Mouse (Mus musculus) limb, embryonic 13.5 days (tissue): Measurements from ENCODE around the gene Dtx3. TPM values are rescaled to one million over a fixed set of nuclear protein-coding genes. Genes with fewer than 3 reads are reported as not detected.
A peak's percentile ranks its signal among the peaks of the same experiment; 100 is the strongest.

ENCODE experiments used
- ATAC-seq: fragments of 200-750 bp; cut with Nextera tagmentation; 2 replicates; pipeline ENCODE4 v1.8.0; 2017; ENCODE audit warnings: low read depth, moderate number of reproducible peaks, moderate TSS enrichment; ENCODE audit not compliant: low FRiP score
- H3K27ac ChIP-seq: fragments of 300-500 bp; sonication (generic); 2 replicates; pipeline ENCODE4 v1.5.1; 2015; ENCODE audit warnings: inconsistent platforms, mild to moderate bottlenecking, moderate library complexity
- H3K27me3 ChIP-seq: fragments of 300-500 bp; sonication (generic); 2 replicates; pipeline ENCODE4 v1.6.1; 2015; ENCODE audit warnings: mild to moderate bottlenecking, inconsistent platforms
- H3K36me3 ChIP-seq: fragments of 300-500 bp; sonication (generic); 2 replicates; pipeline ENCODE4 v1.6.1; 2015; ENCODE audit warnings: inconsistent platforms, mild to moderate bottlenecking, moderate library complexity
- H3K4me1 ChIP-seq: fragments of 300-500 bp; sonication (generic); 2 replicates; pipeline ENCODE4 v1.6.1; 2015; ENCODE audit warnings: inconsistent platforms
- H3K4me2 ChIP-seq: fragments of 300-500 bp; sonication (generic); replicated peaks from 2 replicates; pipeline ENCODE4 v1.6.1; 2015; ENCODE audit warnings: inconsistent platforms, mild to moderate bottlenecking, moderate library complexity
- H3K4me3 ChIP-seq: fragments of 300-500 bp; sonication (generic); 2 replicates; pipeline ENCODE4 v1.5.1; 2015; ENCODE audit warnings: moderate library complexity, mild to moderate bottlenecking, inconsistent platforms
- H3K9ac ChIP-seq: fragments of 300-500 bp; sonication (generic); 2 replicates; pipeline ENCODE4 v1.6.1; 2015; ENCODE audit warnings: mild to moderate bottlenecking, inconsistent platforms
- H3K9me3 ChIP-seq: fragments of 300-500 bp; sonication (generic); 2 replicates; pipeline ENCODE4 v1.6.1; 2016; ENCODE audit warnings: inconsistent platforms
- WGBS: fragments of 180-500 bp; shearing (Covaris S2); methylation state at CpG from one replicate; pipeline ENCODE4 v1.1.7; 2015; 5-methylcytosine and 5-hydroxymethylcytosine counted together
- polyA plus RNA-seq: library from polyadenylated mRNA; unstranded; fragments of >200 nt; fragmentation: Nextera tagmentation; extraction: Ambion mirVana; gene quantifications from 2 replicates; pipeline ENCODE4 v1.2.1, GENCODE M21; 2015

Gene Dtx3
- polyA plus RNA-seq, 1 experiment from 2014 or later: 173 TPM

DNA sequence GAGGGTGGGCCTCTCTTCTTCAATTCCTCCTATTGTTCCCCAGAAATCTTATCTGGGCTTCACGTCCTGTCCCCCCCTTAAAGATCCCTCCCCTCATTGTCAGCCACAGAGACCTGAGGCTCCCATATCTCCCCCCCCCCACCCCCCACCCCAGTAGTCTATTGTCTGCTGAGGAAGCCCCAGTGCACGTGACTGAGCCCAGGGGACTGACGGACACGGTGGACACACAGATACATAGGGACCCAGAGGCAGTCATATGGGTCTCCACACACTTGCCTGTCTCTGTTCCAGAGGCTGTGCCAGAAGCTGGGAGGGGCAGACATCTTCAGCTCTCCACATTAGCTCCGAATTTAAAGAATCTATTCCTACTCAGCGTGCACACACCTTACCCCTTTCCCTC is 14.0 kb downstream of the Dtx3 start:
- ATAC-seq: no peak
- H3K4me1 ChIP-seq: peaks cover 37% of the 10 kb centered on the region

DNA sequence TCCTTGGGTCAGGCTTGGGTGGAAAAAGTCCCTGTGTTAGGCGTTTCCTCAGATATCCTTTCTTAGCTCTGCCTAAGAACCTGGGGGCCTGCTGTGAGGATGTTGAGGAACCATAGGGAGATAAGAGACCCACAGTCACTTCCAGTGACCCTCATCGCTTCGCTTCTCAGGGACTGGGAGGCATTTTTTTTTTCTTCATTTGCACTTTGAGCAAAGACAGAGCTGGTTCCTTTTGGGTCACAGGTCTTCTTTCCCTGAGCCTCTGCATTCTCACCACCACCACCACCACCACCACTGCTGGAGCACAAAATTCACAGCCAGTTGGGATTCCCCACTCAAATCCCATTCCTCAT is 14.9 kb downstream of the Dtx3 start:
- H3K27me3 ChIP-seq: peaks cover 77% of the 10 kb centered on the region
- WGBS: 26% methylated on average over 3 of the region's 3 CpGs
- H3K36me3 ChIP-seq: peaks cover 41% of the 10 kb centered on the region
- H3K27ac ChIP-seq: no peak overlapping the region
- H3K9ac ChIP-seq: peak overlapping the region; percentile 59
- H3K4me3 ChIP-seq: peak overlapping the region; percentile 33
- H3K4me1 ChIP-seq: peaks cover 40% of the 10 kb centered on the region
- peak overlapping the region; percentile 60 for H3K4me2 ChIP-seq
- ATAC-seq: no peak
- no peaks in the 10 kb centered on the region for H3K9me3 ChIP-seq

More for the DNA sequence above, 14.0 kb downstream of the Dtx3 start:
- Histone ChIP-seq H3K36me3 (peaks cover 50% of the 10 kb centered on the region), H3K9ac (no peak overlapping the region), H3K4me2 (no peak overlapping the region), H3K4me3 (no peak overlapping the region), H3K27me3 (peaks cover 70% of the 10 kb centered on the region), H3K9me3 (no peaks in the 10 kb centered on the region), H3K27ac (no peak overlapping the region)
- 77% methylated on average over 6 of the region's 6 CpGs for WGBS

DNA sequence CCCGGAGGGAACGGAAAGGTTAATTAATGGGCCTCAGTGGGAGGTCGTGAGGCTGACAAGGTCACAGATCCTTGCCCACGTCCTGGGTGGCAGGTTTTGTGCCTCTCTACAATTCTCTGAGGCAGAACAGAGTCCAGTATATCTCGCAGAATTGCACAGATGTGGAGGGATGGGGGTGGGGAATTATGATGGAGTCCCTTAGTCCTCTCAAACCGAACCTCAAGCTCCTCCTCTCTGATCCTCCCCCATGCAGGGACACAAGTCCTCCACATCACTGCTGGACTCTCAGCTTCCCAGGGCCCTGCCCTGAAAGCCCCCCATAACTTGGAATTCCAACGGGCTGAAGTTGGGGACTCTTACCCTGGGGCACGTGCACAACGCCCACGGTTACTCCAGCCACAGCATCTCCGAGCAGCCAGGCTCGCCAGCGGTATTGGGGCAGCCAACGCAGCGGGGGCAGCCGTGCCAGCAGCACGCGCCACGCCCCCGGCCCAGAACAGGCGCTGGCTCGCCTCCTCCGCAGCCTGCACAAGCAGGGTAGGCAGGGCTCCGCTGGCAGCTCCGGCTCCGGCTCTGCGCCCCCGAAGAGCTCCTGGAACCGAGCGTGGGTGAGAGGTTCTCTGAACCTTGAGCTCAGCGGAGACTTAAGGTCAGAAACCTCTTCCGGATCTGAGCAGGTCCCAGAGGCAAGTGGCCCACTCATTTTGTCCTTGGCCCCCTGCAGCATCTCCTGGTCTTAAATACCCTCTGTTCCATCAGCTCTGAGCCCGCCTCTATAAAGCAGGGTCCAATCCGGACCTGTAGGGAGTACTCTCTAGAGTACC is 15.4 kb downstream of the Dtx3 start, which contains the start of gene Slc26a10:
TSS of gene Slc26a10 (minus strand) at position 775 of the 824 bp plus-strand sequence.
- Histone ChIP-seq H3K36me3 (peaks cover 35% of the 10 kb centered on the region), H3K9ac (peak within 1 kb of the TSS; percentile 59), H3K27me3 (peaks cover 74% of the 10 kb centered on the region), H3K9me3 (no peaks in the 10 kb centered on the region), H3K4me2 (peak within 1 kb of the TSS; percentile 60), H3K4me1 (peaks cover 40% of the 10 kb centered on the region), H3K27ac (no peak within 1 kb of the TSS), H3K4me3 (peak within 1 kb of the TSS; percentile 33)
- peak; percentile 16; the same call in 1 of the 2 replicates for ATAC-seq
- WGBS: 2% methylated on average over 34 of the region's 34 CpGs

DNA sequence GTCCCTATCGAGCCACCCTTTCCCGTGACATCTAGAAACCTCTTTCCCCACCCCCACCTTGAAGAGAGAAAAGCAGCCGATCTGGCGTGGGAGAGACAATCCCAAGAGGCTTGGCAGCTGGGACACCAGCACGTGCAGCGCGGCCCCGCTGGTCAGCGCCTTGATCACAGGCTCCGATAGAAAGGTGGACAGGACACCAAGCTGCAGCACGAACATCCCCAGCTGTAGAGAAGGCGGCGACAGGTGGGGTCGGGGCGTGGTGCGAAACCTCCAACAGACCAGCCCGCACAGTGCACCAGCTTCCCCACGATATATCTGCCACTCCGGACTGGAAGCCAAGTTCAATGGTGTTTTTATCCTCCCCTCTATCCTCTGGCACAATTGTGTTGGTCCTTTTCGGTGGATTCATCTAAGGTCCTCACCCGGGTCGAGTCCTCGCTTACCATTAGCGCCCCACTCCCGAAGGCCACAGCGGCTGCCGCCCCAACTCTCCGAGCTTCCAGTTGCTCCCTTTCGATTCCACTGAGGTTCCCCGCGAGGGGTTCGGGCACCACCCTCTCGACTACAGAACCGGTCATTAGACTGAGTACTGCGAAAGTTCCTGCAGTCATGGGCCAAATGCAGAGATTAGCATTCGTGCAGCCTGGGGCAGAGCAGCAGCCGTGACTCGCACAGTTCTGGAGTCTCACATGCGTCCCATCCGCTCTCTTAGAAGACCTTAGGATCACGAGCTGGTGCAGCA is 17.1 kb downstream of the Dtx3 start:
- Histone ChIP-seq H3K4me3 (peak overlapping the region; percentile 32), H3K36me3 (peaks cover 18% of the 10 kb centered on the region), H3K4me2 (peak overlapping the region; percentile 60), H3K4me1 (peaks cover 28% of the 10 kb centered on the region), H3K27ac (no peak overlapping the region), H3K27me3 (peaks cover 72% of the 10 kb centered on the region), H3K9ac (peak overlapping the region; percentile 36), H3K9me3 (no peaks in the 10 kb centered on the region)
- 4% methylated on average over 41 of the region's 41 CpGs for WGBS
- no peak for ATAC-seq

DNA sequence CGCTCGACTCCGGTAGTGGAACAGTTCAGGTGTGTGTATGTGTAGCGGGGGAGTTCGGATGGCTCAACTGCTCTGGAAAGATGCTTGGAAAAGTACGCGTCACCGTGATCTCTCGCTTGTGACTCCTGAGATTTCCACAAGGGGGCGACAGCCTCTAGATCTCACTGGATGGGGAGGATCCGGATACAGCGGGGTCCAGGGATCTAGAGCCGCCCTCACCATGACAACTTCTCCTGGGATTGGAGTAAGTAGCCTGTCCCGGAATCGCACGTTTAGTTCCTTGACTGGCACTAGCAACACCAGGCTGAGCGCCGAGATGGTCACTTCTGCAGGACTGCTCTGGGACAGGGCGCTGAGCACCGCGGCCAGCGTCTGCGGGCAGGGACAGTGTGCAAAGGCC is 17.8 kb downstream of the Dtx3 start:
- Histone ChIP-seq H3K9ac (peak overlapping the region; percentile 36), H3K4me1 (peaks cover 28% of the 10 kb centered on the region), H3K9me3 (no peaks in the 10 kb centered on the region), H3K36me3 (peaks cover 11% of the 10 kb centered on the region), H3K27me3 (peaks cover 69% of the 10 kb centered on the region), H3K4me3 (peak overlapping the region; percentile 32), H3K4me2 (peak overlapping the region; percentile 60), H3K27ac (no peak overlapping the region)
- WGBS: 1% methylated on average over 23 of the region's 23 CpGs
- peak; percentile 70 for ATAC-seq

DNA sequence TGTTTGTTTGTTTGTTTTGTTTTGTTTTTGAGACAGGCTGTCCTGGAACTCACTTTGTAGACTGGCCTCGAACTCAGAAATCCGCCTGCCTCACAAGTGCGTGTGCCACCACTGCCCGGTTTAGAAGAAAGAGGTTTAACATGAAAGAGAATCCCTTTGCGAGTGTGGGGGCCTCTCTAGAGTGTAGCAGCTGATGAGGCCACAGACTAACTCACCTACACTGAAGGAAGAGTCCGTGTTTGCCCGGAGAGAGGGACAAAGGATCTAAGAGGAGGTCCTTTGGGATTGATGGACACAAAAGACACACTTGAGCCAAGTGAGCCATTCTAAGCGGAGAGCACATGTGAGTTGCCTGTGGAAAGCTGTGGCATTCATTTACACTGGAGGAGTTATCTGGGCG is 18.3 kb downstream of the Dtx3 start:
- Histone ChIP-seq H3K4me2 (peak overlapping the region; percentile 60), H3K9me3 (no peaks in the 10 kb centered on the region), H3K4me1 (peaks cover 28% of the 10 kb centered on the region), H3K36me3 (peaks cover 6% of the 10 kb centered on the region), H3K27me3 (peaks cover 65% of the 10 kb centered on the region), H3K27ac (no peak overlapping the region), H3K4me3 (peak overlapping the region; percentile 32), H3K9ac (no peak overlapping the region; the same call in 1 of the 2 replicates)
- 23% methylated on average over 9 of the region's 9 CpGs for WGBS
- ATAC-seq: no peak

DNA sequence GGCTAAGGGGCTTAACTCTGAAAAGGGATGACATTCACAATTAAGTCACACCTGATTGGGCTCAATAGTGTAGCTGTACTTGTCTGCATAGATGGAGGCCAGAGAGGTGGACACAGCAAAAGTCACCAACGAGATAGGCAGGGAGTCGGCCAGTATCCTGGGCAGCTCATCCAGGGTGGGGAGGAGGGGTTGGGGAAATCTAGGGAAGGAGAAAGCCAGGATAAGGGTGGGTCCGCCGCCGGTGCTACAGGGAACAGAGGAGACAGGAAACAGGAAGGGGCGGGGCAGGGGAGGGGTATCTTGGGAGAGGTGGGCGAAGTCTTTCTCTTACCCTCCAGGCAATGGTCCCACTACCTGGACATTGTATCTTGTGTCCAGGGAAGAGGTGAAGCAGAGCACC is 18.8 kb downstream of the Dtx3 start:
- H3K27me3 ChIP-seq: peaks cover 65% of the 10 kb centered on the region
- 0 out of 2 replicates have a peak overlapping the region, but pooled peaks have one; percentile 10 for H3K4me3 ChIP-seq
- no peak for ATAC-seq
- H3K36me3 ChIP-seq: peaks cover 1% of the 10 kb centered on the region; the same call in 1 of the 2 replicates
- H3K4me1 ChIP-seq: peaks cover 28% of the 10 kb centered on the region
- H3K4me2 ChIP-seq: peak overlapping the region; percentile 60
- 7% methylated on average over 7 of the region's 7 CpGs for WGBS
- no peak overlapping the region for H3K27ac ChIP-seq
- no peak overlapping the region for H3K9ac ChIP-seq
- no peaks in the 10 kb centered on the region for H3K9me3 ChIP-seq

DNA sequence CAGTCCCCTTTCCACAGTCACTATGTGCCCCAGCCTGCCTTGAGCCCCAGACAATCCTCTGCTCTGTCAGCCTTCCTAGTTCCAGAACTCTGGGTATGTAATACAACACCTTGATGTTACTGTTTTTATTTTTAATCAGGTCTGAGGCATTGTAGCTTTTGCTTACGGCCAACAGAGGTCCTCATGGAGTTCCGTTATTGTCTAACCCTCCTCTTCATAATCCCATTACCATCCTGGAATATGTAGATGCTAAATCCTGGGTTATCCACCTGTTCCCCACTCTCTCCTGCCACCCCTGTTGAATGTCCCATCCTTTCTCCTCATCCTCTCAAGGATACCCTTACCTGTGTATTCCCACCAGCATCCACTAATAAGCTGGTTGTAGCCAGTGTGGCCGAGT is 19.3 kb downstream of the Dtx3 start:
- WGBS: 34% methylated on average over 3 of the region's 3 CpGs
- Histone ChIP-seq H3K27me3 (peaks cover 65% of the 10 kb centered on the region), H3K9me3 (no peaks in the 10 kb centered on the region), H3K9ac (no peak overlapping the region), H3K36me3 (no peaks in the 10 kb centered on the region), H3K4me2 (no peak overlapping the region), H3K4me1 (peaks cover 28% of the 10 kb centered on the region), H3K4me3 (no peak overlapping the region), H3K27ac (no peak overlapping the region)
- no peak for ATAC-seq

DNA sequence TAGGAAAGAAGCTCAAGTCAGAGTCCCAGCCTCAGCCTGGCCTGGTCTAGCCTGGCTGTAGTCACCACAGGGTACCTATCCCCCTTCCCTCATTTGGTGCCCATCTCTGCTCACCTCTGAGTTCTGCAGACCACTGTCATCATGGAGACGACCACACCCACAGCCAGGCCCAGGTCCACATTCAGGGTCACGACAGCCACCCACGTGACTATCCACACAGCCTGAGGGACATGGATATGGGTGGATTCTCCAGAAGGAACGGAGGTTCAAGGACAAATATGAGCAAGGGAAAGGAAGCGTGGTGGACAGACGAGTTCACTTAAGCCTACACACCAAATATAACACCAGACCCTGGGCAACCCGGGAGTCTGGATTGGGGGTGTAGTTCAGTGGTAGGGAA is 21.4 kb downstream of the Dtx3 start:
- H3K27ac ChIP-seq: no peak overlapping the region
- peaks cover 32% of the 10 kb centered on the region for H3K4me1 ChIP-seq
- H3K27me3 ChIP-seq: peaks cover 64% of the 10 kb centered on the region
- 82% methylated on average over 7 of the region's 7 CpGs for WGBS
- no peak overlapping the region for H3K4me3 ChIP-seq
- H3K9me3 ChIP-seq: no peaks in the 10 kb centered on the region
- ATAC-seq: no peak
- H3K36me3 ChIP-seq: no peaks in the 10 kb centered on the region
- no peak overlapping the region for H3K9ac ChIP-seq
- no peak overlapping the region for H3K4me2 ChIP-seq

DNA sequence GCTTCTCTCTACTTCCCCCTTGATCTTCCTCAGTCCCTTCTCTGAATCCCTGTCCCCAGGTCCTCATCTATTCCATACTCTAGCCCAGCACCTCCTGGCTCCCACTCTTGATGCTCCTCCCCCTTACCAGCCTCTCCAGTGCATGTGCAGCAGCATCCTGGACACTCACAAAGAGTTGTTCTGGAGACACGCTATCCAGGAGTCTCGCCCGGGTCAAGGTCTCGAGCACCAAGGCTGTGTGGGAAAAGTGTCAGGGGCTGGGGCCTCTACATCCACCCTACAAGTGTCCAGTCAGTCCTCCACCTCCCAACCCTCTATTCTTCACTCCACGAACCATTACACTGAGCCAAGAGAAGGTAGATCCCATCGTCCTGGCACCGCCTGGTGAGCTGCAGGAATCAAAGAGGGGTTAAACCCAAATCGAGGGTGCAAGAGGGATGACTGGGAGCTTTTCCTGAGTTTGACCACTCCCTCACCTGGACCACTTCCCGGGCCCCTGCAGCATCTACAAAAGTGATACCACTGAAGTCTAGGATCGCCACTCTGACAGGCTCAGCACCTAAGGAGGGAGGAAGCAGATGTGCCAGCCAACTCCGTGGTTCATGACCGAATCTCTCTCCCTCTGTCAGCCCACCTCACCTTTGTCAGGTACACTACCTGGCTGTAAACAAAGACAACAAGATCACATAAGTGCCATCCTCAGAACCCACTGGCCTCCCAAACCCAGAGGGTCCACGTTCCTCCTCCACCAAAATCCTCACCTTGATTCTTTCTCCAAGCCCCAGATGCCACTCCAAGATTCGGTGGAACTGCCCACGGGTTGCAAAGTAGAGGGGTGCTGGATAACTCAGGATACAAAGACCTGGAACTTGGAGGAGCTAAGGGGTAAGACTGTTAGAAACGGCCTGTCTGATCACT is 22.1 kb downstream of the Dtx3 start:
- Histone ChIP-seq H3K27me3 (peaks cover 64% of the 10 kb centered on the region), H3K9ac (no peak overlapping the region), H3K4me2 (no peak overlapping the region), H3K27ac (no peak overlapping the region), H3K4me3 (no peak overlapping the region), H3K4me1 (peaks cover 32% of the 10 kb centered on the region), H3K9me3 (no peaks in the 10 kb centered on the region), H3K36me3 (no peaks in the 10 kb centered on the region)
- 85% methylated on average over 16 of the region's 16 CpGs for WGBS
- no peak for ATAC-seq

DNA sequence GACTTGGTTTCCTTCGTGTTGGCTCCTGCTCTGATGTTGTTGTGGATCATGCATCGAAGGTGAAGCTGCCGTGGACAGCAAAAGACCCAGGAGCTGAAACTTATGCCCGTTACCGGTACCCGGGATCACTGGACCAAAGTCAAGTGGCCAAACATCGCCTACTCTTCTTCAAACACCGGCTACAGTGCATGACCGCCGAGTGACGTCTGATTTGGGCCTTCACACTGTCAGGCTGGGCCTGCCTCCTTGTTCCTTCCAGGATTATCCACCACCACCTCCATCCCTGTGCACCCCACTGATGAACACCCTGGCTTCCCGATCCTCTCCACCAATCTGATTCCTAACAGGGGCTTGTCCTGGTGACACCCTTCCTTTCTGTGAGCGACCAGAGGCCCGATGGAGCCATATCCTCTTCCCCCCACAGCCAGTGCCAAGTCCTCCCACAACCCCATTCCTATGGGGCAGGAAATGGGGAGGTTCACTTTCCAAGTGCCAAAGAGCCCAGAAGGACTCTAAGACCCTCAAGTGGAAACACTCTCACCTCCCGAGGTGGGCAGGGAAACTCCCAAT is 23.8 kb downstream of the Dtx3 start:
- no peak overlapping the region for H3K27ac ChIP-seq

More for the DNA sequence above, 23.8 kb downstream of the Dtx3 start:
- 90% methylated on average over 15 of the region's 15 CpGs for WGBS
- no peak overlapping the region for H3K4me3 ChIP-seq
- peaks cover 23% of the 10 kb centered on the region for H3K4me1 ChIP-seq
- ATAC-seq: no peak
- no peak overlapping the region for H3K4me2 ChIP-seq
- peaks cover 64% of the 10 kb centered on the region for H3K27me3 ChIP-seq
- H3K36me3 ChIP-seq: no peaks in the 10 kb centered on the region
- H3K9me3 ChIP-seq: no peaks in the 10 kb centered on the region
- no peak overlapping the region for H3K9ac ChIP-seq
